Mouse (Mus musculus): ENCODE results near the gene Fam168a.

The Fam168a gene

Small RNA genes lying within 50 kb of the gene (microRNA-seq; reads per million reads assigned to microRNA genes)
- gene Mir3102: 362 to 541 reads per million in 2 experiments
